Mouse (Mus musculus) hindbrain, embryonic 14.5 days (tissue): ENCODE measurements around the gene Ctnna2. TPM values are rescaled to one million over a fixed set of nuclear protein-coding genes. Genes with fewer than 3 reads are reported as not detected.

Experiments used
- ATAC-seq: fragments of 200-750 bp; cut with Nextera tagmentation; 2 replicates; pipeline ENCODE4 v1.8.0; 2017; ENCODE audit warnings: moderate number of reproducible peaks, mild to moderate bottlenecking, moderate TSS enrichment, moderate library complexity; ENCODE audit not compliant: low FRiP score
- DNase-seq: peaks from one replicate; pipeline ENCODE4 v3.0.0-alpha.2; 2015; ENCODE audit warnings: low spot score
- H3K27ac ChIP-seq: fragments of 300-500 bp; sonication (generic); 2 replicates; pipeline ENCODE4 v1.5.1; 2014; ENCODE audit warnings: mild to moderate bottlenecking, moderate library complexity
- H3K27me3 ChIP-seq: fragments of 300-500 bp; sonication (generic); 2 replicates; pipeline ENCODE4 v1.6.1; 2014; ENCODE audit warnings: mild to moderate bottlenecking, low read length, mixed read lengths; ENCODE audit not compliant: control insufficient read depth, insufficient read depth
- H3K36me3 ChIP-seq: fragments of 300-500 bp; sonication (generic); replicated peaks from 2 replicates; pipeline ENCODE4 v1.6.1; 2014; ENCODE audit not compliant: control insufficient read depth, insufficient read depth
- H3K4me1 ChIP-seq: fragments of 300-500 bp; sonication (generic); replicated peaks from 2 replicates; pipeline ENCODE4 v1.6.1; 2014; ENCODE audit warnings: antibody characterized with exemption, low read length, mixed read lengths; ENCODE audit not compliant: control insufficient read depth, insufficient read depth
- H3K4me2 ChIP-seq: fragments of 300-500 bp; sonication (generic); replicated peaks from 2 replicates; pipeline ENCODE4 v1.6.1; 2014; ENCODE audit warnings: mild to moderate bottlenecking, moderate library complexity
- H3K4me3 ChIP-seq: fragments of 300-500 bp; sonication (generic); replicated peaks from 2 replicates; pipeline ENCODE4 v1.5.1; 2014; ENCODE audit warnings: mild to moderate bottlenecking, low read length
- H3K9ac ChIP-seq: fragments of 300-500 bp; sonication (generic); 2 replicates; pipeline ENCODE4 v1.6.1; 2014
- H3K9me3 ChIP-seq: fragments of 300-500 bp; sonication (generic); 2 replicates; pipeline ENCODE4 v1.6.1; 2016; ENCODE audit warnings: low read length; ENCODE audit not compliant: control insufficient read depth
- WGBS: fragments of 180-500 bp; shearing (Covaris S2); extraction: QIAGEN DNeasy Blood & Tissue Kit; methylation state at CpG from one replicate; pipeline ENCODE4 v1.1.7; 2014; 5-methylcytosine and 5-hydroxymethylcytosine counted together
- polyA plus RNA-seq: library from polyadenylated mRNA; unstranded; fragments of >200 nt; fragmentation: Nextera tagmentation; extraction: Ambion mirVana; gene quantifications from 2 replicates; pipeline ENCODE4 v1.2.1, GENCODE M21; 2014

The Ctnna2 gene
- polyA plus RNA-seq, 1 experiment from 2014 or later, result 122 TPM

DNA sequence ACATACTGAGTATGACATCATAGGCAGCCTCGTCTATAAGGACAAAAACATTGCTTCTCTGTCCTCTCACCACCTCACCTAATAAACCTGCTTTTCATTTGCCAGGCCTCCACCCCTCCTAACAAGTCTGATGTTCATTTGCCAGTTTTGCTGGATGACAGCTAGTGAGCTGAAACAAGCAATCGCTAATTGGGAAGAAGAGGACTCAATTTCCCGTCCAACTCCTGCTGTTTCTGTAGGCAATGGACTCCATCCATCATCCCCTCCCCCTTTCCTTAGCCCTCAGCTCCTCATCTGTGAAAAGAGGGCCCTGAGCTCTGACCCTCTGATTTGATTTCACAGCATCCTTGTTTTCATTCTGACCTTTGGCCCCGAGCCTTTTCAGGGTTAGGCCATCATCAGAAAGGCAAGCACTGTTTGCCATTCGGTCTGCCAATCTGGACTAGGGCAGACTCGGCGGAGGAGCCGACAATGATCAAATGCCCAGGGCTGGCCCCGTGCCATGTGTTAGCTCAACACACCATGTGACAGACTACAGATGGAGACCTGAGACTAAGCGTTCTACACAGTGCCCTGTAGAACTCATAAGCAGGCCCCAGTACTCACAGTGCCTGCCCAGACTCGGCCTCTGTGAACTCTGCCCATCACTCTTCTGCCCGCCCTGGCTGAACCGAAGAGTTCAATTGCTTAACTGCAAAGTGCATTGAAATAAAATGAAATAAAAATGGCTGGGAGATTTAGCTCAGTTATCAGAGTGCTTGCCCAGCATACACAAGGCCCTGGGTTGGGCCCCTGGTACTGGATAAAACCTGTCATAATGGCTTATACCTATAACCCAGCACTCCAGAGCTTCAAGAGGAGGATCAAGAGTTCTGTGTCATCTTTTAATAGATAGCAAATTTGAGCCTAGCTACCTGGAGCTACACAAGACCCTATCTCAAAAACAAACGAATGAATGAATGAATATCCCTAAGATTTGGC, 903.8 kb downstream of the Ctnna2 start:
- no peak overlapping the region for H3K9ac ChIP-seq
- H3K4me2 ChIP-seq, result no peak overlapping the region
- no peaks in the 10 kb centered on the region for H3K9me3 ChIP-seq
- WGBS, result 23% methylated on average over 14 of the region's 14 CpGs
- H3K4me1 ChIP-seq, result 0 out of 2 replicates have a peak, but pooled peaks cover 8% of the 10 kb centered on the region
- ATAC-seq (peak; percentile 96), DNase-seq (peak; percentile 76)
- H3K27me3 ChIP-seq, result no peaks in the 10 kb centered on the region
- H3K27ac ChIP-seq, result no peak overlapping the region
- H3K36me3 ChIP-seq, result no peaks in the 10 kb centered on the region
- H3K4me3 ChIP-seq, result no peak overlapping the region

DNA sequence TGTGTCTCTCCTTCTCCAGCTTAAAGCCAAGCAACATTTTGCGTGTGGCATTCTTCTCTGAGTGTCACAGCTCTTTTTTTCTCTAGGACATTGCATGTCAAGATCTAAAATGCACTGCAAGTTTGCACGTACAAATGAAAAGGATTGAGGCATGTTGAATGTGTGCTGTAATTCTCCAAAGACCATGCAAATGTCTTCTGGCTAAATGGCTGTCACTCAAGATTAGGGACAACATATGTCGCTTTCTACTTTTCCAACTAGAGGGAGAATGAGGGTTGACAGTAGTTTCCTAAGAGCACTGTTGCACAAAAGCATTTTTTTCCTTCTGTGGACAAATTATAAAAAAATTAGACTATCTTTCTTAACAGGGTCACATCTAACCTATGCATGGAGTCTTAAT, 909.9 kb downstream of the Ctnna2 start:
- 45% methylated on average over 3 of the region's 3 CpGs for whole genome bisulfite sequencing
- ATAC-seq (no peak), DNase-seq (no peak)
- Histone ChIP-seq H3K27me3 (no peaks in the 10 kb centered on the region), H3K4me1 (no peaks in the 10 kb centered on the region; the same call in 1 of the 2 replicates), H3K9ac (no peak overlapping the region), H3K9me3 (no peaks in the 10 kb centered on the region), H3K27ac (0 out of 2 replicates have a peak overlapping the region, but pooled peaks have one; percentile 12), H3K4me3 (no peak overlapping the region), H3K4me2 (no peak overlapping the region), H3K36me3 (no peaks in the 10 kb centered on the region)

- Histone ChIP-seq H3K36me3 (no peaks in the 10 kb centered on the region), H3K9ac (no peak overlapping the region), H3K4me3 (no peak overlapping the region), H3K27me3 (no peaks in the 10 kb centered on the region), H3K4me2 (no peak overlapping the region), H3K4me1 (peaks cover 10% of the 10 kb centered on the region), H3K27ac (no peak overlapping the region), H3K9me3 (no peaks in the 10 kb centered on the region)
- peak; percentile 56 for DNase-seq
- ATAC-seq, result peak; percentile 89
- 8% methylated on average over 3 of the region's 3 CpGs for WGBS
Observed at GRCm38 (mm10) chr6:77050690-77051089, 928.8 kb downstream of the Ctnna2 start.

- Histone ChIP-seq H3K9ac (no peak overlapping the region), H3K36me3 (no peaks in the 10 kb centered on the region), H3K4me1 (peaks cover 10% of the 10 kb centered on the region), H3K27ac (no peak overlapping the region), H3K4me2 (no peak overlapping the region), H3K4me3 (no peak overlapping the region), H3K27me3 (no peaks in the 10 kb centered on the region), H3K9me3 (no peaks in the 10 kb centered on the region)
- WGBS, result 31% methylated on average over 2 of the region's 2 CpGs
- no peak for DNase-seq
- ATAC-seq, result no peak
Observed at GRCm38 (mm10) chr6:77050193-77050592, 929.3 kb downstream of the Ctnna2 start.

DNA sequence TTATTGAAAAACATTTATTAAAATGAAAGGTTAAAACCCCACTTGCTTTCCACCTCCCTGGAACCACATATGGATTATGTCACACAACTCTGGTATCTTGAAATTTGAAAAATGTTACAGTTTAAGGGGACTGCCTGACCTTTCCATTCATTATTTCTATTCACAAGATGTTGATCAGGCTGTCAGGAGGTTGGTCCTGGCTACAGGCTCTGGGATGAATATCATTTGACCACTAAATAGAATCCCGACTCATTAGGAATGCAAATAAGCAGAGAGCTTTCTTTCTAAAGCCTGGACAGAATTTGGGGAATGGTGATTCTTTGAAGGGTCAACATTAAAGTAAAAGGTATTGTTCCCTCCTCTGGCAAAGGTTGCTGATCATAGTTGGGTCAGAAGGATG, 931.9 kb downstream of the Ctnna2 start:
- Histone ChIP-seq H3K9me3 (no peaks in the 10 kb centered on the region), H3K4me3 (no peak overlapping the region), H3K4me1 (peaks cover 10% of the 10 kb centered on the region), H3K9ac (no peak overlapping the region), H3K36me3 (no peaks in the 10 kb centered on the region), H3K27me3 (no peaks in the 10 kb centered on the region), H3K27ac (no peak overlapping the region), H3K4me2 (no peak overlapping the region)
- no peak for ATAC-seq
- 19% methylated on average over 1 of the region's 1 CpGs for WGBS
- DNase-seq, result no peak

DNA sequence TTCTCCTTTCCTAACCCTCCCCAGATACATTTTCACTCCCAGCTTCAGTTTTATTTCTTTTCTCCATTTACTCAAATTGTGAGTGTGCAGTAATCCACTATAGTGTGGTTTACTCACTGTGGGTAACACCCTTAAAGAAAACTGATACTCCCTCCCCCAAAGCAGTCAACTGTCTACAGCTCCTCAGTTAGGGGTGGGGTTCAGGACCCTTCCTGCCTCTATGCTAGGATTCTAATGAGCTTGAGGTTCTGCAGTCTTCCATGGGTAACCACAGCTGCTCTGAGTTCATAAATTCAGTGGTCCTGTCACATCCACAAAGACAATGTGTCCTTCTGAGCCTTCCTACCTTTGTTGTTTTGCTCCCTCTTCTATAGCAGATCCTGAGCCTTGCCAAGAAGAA, 954.4 kb downstream of the Ctnna2 start:
- no peaks in the 10 kb centered on the region for H3K9me3 ChIP-seq

GRCm38 (mm10) chr6:77013194-77013593, 966.3 kb downstream of the Ctnna2 start:
- Histone ChIP-seq H3K27me3 (no peaks in the 10 kb centered on the region), H3K4me1 (no peaks in the 10 kb centered on the region), H3K9me3 (no peaks in the 10 kb centered on the region), H3K4me2 (no peak overlapping the region), H3K36me3 (no peaks in the 10 kb centered on the region), H3K4me3 (no peak overlapping the region), H3K9ac (no peak overlapping the region), H3K27ac (no peak overlapping the region)
- no peak for ATAC-seq
- 56% methylated on average over 2 of the region's 2 CpGs for WGBS
- DNase-seq, result no peak

More for the DNA sequence above, 954.4 kb downstream of the Ctnna2 start:
- H3K27me3 ChIP-seq, result no peaks in the 10 kb centered on the region
- H3K4me1 ChIP-seq, result no peaks in the 10 kb centered on the region
- no peaks in the 10 kb centered on the region for H3K36me3 ChIP-seq
- DNase-seq, result no peak
- H3K4me2 ChIP-seq, result no peak overlapping the region
- H3K27ac ChIP-seq, result no peak overlapping the region
- no peak overlapping the region for H3K9ac ChIP-seq
- no peak overlapping the region for H3K4me3 ChIP-seq
- no peak for ATAC-seq

- no peak overlapping the region for H3K4me2 ChIP-seq
- H3K4me3 ChIP-seq, result no peak overlapping the region
- 91% methylated on average over 1 of the region's 1 CpGs for WGBS
- H3K4me1 ChIP-seq, result no peaks in the 10 kb centered on the region
- no peak overlapping the region for H3K9ac ChIP-seq
- no peaks in the 10 kb centered on the region for H3K27me3 ChIP-seq
- ATAC-seq (no peak), DNase-seq (no peak)
- no peaks in the 10 kb centered on the region for H3K36me3 ChIP-seq
- H3K9me3 ChIP-seq, result no peaks in the 10 kb centered on the region
- H3K27ac ChIP-seq, result no peak overlapping the region
Observed at GRCm38 (mm10) chr6:77011001-77011400, 968.5 kb downstream of the Ctnna2 start.

- H3K4me3 ChIP-seq, result no peak overlapping the region
- H3K9me3 ChIP-seq, result no peaks in the 10 kb centered on the region
- no peak overlapping the region for H3K9ac ChIP-seq
- H3K27ac ChIP-seq, result no peak overlapping the region
- ATAC-seq, result 0 out of 2 replicates have a peak, but pooled peaks have one; percentile 48
- H3K36me3 ChIP-seq, result no peaks in the 10 kb centered on the region
- no peaks in the 10 kb centered on the region for H3K27me3 ChIP-seq
- DNase-seq, result no peak
- 61% methylated on average over 3 of the region's 3 CpGs for WGBS
- no peak overlapping the region for H3K4me2 ChIP-seq
- no peaks in the 10 kb centered on the region for H3K4me1 ChIP-seq
Observed at GRCm38 (mm10) chr6:76992128-76992527, 987.4 kb downstream of the Ctnna2 start.
